Mouse (Mus musculus): Measurements from ENCODE around the gene Tlr9. TPM values are rescaled to one million over a fixed set of nuclear protein-coding genes. Genes with fewer than 3 reads are reported as not detected.

The Tlr9 gene
- total RNA-seq, 2 experiments from 2014 or later = 1.0 to 1.2 TPM

DNA sequence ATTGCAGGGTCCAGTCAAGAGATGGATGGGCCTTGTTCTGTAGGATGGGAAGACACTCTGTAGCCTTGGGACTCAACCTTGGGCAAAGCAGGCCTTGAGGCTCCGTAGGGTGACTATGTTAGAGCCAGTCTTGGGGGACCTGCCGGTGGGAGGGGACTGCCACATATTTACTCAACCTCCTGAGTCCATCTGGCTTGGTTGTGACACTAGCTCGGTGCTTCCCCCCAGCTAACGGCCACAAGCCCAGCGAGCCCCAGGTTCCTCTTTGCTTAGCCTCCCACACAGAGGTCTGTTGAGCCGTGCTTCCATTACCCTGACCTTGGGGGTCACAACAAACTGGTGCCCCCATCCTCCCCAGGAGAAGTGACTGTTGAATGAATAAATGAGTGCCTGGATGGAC, 38.7 kb downstream of the Tlr9 start:
- intact Hi-C loops (cut with DNase I) = no loop called here
- DNase-seq (ENCODE audit: low spot score in 2 of 2) = no peak

DNA sequence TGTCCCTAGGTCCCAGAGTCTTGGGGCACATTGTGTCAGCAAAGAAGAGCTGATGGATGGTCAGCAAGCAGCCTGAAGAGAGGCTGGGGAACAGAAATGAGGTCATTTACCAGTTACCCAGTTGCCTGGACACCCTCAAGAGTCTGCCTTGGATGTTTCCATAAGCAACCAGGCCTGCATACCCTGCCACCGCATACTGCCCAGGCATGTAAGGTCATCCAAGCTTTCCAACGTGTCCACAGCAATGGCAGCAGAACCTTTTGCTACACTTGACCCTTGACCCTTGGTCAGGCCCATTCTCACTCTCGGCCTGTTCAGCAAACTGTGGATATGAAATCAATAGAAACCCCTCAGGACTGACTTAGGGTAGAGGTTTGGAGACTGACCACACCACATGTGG, 39.1 kb downstream of the Tlr9 start:
- DNase-seq (ENCODE audit: low spot score in 2 of 2) = no peak
- intact Hi-C loops (cut with DNase I) = no loop called here

DNA sequence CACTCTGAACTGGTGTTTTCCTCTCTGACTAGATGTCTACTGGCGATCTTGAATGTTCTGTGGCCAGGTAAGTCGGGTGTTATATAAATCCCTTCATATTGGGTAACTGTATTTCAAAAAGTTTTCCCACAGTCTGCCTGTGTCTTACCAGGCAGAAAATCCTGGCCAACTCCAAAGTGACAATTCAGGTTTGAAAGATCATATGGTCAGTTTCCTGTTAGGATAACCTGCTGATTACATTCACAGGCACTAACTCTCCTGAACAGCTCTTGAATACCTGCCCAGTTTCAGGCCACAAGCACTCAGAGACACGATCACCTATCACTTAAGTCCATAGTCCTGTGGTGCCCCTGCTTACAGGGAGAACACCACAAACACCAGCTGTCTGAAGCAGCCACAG, 39.7 kb downstream of the Tlr9 start:
- intact Hi-C loops (cut with DNase I) = no loop called here
- DNase-seq (ENCODE audit: low spot score in 2 of 2) = no peak

DNA sequence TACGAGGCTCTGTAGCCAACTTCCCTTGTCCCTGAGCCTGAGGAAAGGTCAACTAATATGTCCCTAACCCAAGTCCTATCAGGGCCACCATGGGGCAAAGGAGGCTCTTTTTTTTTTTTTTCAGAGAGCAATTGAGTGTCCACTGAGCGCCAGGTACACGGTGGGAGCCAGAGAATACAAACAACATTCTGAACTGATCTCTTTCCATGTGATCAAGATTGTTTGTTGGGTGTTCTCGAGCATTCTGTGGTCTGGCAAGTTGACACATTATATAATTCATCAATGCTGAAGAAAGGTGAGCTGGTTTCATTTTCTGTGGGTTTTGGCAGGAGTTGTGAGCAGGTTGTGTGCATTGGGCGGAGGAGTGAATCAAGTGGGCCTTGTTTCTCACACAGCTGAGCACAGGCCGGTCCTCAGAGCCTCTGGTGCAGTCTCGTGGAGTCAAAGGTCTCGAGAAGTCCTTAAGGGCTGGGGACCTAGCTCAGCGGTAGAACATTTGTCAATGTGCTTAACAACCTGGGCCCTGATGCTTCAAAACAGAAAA, 41.1 kb downstream of the Tlr9 start:
- intact Hi-C loops (cut with DNase I) = no loop called here
- DNase-seq (ENCODE audit: low spot score in 2 of 2) = no peak

DNA sequence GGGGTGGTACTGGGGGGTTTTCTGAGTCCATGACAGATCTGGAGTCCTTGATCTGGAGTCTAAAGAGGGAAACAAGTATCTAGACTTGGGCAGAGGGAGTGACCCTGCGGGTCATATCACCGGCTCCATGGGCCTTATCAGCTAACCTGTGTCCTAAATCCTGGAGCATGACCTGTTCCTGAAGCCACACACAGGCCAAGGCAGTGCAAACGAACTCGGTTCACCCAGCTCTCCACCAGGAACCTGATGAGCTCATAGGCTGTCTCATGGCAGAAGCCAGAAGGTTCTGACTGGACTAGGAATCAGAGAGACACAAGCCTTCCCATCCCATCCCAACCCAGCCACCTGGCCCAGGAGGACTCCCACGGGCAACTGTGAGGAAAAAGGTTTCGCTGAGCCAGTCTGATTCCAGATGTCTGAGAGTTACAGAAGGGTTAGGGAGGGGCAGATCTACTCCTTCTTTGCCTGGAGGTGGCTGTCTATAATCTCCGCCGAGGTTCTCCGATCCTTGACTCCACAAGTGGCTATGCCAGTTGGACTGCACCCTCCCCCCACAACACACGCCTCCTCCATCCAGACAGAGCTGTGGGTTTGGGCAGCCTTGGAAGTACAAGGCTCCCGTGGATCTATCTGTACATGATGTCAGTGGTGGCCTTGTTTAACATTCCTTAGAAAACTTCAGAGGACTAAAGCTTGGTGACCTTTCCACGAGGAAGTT, 43.1 kb downstream of the Tlr9 start:
- intact Hi-C loops (cut with DNase I) = no loop called here
- no peak for DNase-seq (ENCODE audit: low spot score in 2 of 2)

DNA sequence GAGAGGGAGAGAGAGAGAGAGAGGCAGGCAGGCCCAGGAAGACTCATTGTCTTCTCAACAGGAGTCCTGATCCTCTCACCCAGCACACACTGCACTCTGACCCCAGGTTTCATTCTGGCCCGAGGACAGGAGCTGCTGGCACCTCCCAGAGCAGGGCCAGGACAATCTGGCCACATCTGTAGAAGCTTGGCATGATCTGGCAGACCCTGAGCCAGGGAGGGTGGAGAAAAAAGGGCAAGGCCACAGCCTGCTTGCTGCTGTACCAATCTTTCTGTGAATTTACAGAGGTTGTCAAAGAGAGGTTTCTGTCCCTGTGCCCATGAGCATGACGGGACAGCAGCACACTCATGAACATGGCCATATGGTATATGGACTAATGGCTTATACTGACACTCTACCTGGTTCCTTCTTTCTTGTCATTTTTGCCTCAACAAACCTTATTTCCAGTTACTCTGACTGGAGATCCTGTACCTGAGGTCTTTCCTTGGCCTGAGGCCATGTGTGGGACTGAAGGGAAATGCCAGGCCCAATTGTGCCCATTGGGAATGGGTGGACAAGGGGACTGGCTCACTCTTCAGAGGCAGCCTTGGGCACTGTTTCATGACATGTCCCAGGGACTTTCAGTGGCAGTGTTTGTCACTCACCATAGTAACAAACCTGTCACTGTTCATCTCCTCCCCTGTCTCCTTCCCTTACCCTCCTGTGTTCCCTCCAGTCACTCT, 44.7 kb downstream of the Tlr9 start:
- intact Hi-C loops (cut with DNase I) = no loop called here
- DNase-seq (ENCODE audit: low spot score in 2 of 2) = no peak

DNA sequence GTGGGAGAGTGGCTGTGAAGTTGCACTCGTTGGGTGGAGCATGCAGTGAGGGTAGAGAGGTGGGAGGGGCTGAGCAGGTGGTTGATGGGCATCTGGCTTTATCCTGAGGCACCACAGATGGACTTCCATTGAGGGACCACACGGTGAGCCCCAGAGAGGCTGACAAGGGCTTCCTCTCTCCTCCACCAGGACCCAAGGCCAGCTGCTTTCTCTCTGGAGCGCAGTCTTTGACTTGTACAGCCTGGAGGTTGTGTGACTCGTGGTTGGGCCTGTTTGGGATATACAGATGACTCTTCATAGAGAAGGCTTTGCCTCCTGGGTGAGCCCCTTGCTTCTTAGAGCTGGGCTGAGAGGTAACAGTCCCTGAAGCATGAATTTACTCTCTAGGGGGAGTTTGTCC, 46.0 kb downstream of the Tlr9 start:
- intact Hi-C loops (cut with DNase I) = no loop called here
- DNase-seq (ENCODE audit: low spot score in 2 of 2) = no peak

DNA sequence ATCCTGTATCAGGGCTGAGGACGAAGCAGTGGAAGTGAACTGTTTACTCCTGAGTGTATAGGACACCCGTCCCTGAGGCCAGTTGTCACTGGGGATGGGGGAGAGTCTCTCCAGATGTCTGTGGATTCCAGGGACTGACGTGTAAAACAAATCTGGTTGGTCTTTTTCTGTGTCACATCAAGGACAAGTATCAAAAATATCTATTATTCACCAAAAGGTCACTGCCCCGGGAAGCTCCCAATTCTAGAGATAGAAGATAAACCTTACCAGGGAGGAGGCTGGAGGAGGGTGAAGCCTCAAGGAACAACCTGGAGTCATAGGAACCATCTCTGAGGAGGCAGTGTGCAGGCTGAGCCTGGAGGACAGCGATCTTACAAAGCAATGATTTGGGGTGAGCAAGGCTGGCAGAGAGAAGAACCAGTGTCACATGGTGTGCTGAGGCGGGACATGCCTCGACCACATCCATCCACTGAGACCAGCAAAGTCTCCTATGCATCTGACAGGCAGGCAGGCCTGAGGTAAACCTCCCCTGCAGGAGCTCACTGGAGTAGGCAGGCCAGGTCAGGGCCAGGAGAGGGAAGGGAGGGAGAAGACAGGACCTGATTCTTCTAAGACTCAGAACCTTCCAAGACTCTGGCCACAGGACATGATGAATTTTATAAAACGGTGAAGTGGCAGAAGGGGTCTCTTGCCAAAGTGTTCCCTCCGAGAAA, 46.8 kb downstream of the Tlr9 start:
- no peak for DNase-seq (ENCODE audit: low spot score in 2 of 2)

DNA sequence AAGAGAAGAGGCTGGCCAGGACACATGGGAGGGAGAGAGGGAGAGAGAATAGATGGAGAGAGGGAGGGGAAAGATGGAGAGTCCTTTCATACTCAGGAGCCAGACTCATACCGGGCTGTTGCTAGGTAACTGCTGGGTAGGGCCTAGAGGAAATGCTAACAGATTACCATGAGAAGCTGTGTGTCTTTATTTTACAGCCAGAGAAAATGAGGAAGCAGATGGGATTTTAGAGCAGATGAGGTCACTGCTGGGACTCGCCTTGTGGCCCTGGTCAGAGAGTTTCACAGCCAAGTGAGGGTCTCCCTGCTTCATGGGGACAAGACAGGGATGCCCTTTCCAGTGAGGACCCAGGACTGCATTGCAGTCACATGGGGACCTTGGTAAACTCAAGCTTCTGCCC, 47.5 kb downstream of the Tlr9 start:
- intact Hi-C loops (cut with DNase I) = no loop called here
- DNase-seq (ENCODE audit: low spot score in 2 of 2) = peak in 1 of 2 experiments; percentile 61

More for the DNA sequence above, 46.8 kb downstream of the Tlr9 start:
- intact Hi-C loops (cut with DNase I) = no loop called here

DNA sequence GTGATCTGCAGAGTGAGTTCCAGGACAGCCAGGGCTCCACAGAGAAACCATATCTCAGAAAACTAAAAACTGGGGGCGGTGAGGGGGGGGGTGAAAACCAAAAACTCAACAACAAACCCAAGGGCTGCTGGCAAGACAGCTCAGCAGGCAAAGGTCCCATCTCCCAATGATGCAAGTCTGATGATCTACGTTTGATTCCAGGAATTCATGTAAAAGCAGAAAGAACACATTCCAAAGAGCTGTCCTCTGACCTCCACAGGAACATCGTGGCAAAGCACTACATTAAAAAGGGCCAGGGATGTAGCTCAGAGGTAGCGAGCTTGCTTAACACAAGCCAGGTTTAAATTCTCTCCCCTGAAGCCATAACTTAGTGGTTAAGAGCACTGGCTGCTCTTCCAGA, 48.3 kb downstream of the Tlr9 start:
- DNase-seq (ENCODE audit: low spot score in 2 of 2) = no peak
- intact Hi-C loops (cut with DNase I) = no loop called here

DNA sequence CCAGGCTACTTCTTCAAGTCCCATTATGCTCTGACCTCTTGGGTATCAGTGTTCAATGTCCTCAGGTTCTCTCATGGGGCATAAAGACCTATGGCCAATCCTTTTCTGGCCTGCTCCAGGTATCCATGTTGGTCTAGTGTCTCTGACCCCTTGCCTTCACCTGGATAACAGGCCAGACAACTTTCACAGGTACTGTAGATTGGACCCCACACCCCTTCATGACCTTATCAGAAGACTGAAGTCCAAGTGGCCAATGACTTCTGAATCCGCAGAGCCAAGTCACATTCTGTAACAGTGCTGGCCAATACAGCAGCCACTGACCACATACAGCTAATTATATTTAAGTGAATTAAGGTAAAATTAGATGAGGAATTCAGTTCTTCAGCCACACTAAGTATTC, 49.9 kb downstream of the Tlr9 start:
- intact Hi-C loops (cut with DNase I) = no loop called here

DNA sequence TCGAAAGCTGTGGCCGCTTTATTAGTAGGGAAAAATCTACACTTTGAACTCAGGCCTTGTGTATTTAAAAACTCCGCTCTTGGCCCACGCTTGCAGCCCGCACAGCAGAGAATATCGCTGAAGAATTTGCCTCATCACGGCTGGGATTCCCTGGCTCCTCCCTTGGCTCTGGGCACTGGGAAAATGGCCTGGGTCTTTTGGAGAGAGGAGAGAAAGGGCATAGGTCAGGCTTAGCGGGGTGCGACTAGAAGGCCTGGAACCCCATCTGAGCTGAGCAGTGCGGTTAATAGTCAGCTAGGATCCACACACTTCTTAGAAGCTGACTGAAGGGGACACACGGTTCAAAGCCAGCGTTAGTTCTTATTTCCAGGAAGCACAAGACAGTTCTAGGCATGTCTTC, 50.9 kb downstream of the Tlr9 start:
- intact Hi-C loops (cut with DNase I) = no loop called here

More for the DNA sequence above, 49.9 kb downstream of the Tlr9 start:
- no peak for DNase-seq (ENCODE audit: low spot score in 2 of 2)

DNA sequence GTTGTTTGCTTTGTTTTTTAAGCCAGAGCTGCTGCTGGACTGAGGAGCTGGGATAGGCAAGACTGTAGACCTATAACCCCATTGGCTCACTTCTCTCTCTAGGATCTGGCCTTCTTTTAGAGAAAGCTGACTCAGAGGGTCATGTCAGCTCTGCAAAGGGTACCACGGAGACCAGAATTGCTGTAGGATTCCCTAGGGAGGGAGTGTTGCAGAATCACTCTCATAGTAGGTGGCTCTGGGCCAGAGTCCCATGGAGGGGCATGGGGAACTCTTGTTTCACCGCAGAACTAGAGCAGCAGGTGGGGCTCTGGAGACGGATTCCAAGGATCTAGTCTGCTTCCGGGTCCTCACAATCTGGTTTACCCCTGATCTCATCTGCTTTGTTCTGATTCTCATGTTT, 51.4 kb downstream of the Tlr9 start:
- DNase-seq (ENCODE audit: low spot score in 2 of 2) = no peak
- intact Hi-C loops (cut with DNase I) = no loop called here

More for the DNA sequence above, 50.9 kb downstream of the Tlr9 start:
- DNase-seq (ENCODE audit: low spot score in 2 of 2) = no peak

DNA sequence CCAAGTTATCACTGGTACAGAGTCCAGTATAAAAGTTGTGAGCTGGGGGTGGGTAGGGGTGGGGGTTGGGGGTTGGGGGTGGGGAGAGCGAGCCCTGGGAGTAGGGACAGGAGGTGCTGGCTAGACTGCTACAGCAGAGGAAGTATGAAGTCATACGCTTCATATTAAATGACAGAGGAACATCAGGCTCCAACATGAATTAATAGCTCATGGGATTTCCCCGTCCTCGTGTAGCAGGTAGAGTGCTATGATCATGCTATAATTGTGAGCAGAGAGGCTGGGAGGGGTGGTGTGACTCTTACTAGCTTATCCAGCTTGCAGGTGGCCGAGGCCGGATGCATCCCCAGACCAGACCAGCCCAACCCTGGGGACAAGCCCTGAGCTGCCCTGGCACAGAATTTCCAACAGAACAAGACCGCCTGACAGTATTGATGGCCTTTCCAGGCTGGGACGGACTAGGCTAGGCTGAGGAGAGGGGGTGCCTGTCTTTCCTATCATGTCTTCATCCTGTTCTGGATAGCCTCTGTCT, 52.3 kb downstream of the Tlr9 start:
- no peak for DNase-seq (ENCODE audit: low spot score in 2 of 2)
- intact Hi-C loops (cut with DNase I) = loop anchor here (5.0 kb wide), 1 partner anchor 52 kb away; the partner anchor contains the start of gene Tlr9

DNA sequence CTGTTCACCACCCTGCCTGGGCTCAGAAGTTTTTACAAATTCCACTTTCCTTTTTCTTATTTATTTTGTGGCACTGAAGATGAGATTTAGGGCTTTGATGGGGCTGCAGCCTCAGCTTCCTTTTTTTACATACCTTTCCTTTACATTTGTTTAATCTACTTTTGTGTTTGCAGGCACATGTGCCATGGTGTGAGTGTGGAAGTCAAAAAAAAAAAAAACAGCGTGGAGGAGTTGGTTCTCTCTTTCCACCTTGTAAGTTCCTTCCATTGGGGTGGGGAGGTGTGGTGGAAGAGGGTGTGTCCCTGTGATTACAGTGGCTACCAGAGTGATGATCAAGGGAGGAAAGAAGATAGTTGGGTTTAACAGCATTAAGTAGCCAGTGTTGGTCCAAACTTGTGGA, 53.4 kb downstream of the Tlr9 start:
- DNase-seq (ENCODE audit: low spot score in 2 of 2) = no peak
- intact Hi-C loops (cut with DNase I) = loop anchor here (5.0 kb wide), 1 partner anchor 54 kb away; the partner anchor contains the start of gene Tlr9

Small RNA genes within 50 kb of the gene (microRNA-seq; reads per million reads assigned to microRNA genes)
- gene Mirlet7g = 57,426 to 77,369 reads per million in 2 experiments

Other genes with a start within 250 kb of the Tlr9 start
- gene Col6a4, start 125.8 kb upstream of the Tlr9 start, total RNA-seq (2021) = 1 to 10 TPM; 2.5 to 3.3 TPM
- 1 to 10 TPM; 4.8 to 5.6 TPM for gene Glyctk, start 64.5 kb upstream of the Tlr9 start, total RNA-seq (2021)
- 100 to 1,000 TPM; 146 to 149 TPM for gene Wdr82, start 51.7 kb upstream of the Tlr9 start, total RNA-seq (2021)
- gene Ppm1m, start 22.9 kb upstream of the Tlr9 start, total RNA-seq (2021) = 10 to 100 TPM; 16.8 to 19.0 TPM
- 10 to 100 TPM; 61.6 to 64.0 TPM for gene Twf2, start 19.5 kb upstream of the Tlr9 start, total RNA-seq (2021)
- 100 to 1,000 TPM; 140 to 154 TPM for gene Alas1, start 26.1 kb downstream of the Tlr9 start, total RNA-seq (2021)
- gene Poc1a, start 58.5 kb downstream of the Tlr9 start, total RNA-seq (2021) = 10 to 100 TPM; 17.7 to 19.3 TPM
- gene Dusp7, start 146.0 kb downstream of the Tlr9 start, total RNA-seq (2021) = 100 to 1,000 TPM in 1 of 2 experiments, 10 to 100 TPM in 1; 95.1 to 102 TPM
- 100 to 1,000 TPM; 336 to 343 TPM for gene Rpl29, start 206.9 kb downstream of the Tlr9 start, total RNA-seq (2021)
- 10 to 100 TPM in 1 of 2 experiments, 1 to 10 TPM in 1; 7.9 to 11.1 TPM for gene Acy1, start 215.7 kb downstream of the Tlr9 start, total RNA-seq (2021)
- 1 to 10 TPM; 7.7 to 8.1 TPM for gene Abhd14b, start 224.9 kb downstream of the Tlr9 start, total RNA-seq (2021)
- 10 to 100 TPM; 48.7 to 54.1 TPM for gene Abhd14a, start 225.1 kb downstream of the Tlr9 start, total RNA-seq (2021)
- gene Pcbp4, start 230.7 kb downstream of the Tlr9 start, total RNA-seq (2021) = 100 to 1,000 TPM; 151 to 170 TPM
- 1 to 10 TPM; 3.7 to 5.8 TPM for gene Gpr62, start 243.3 kb downstream of the Tlr9 start, total RNA-seq (2021)

Data from left cerebral cortex, postnatal 14 days (tissue).